In the genomic region with DNA sequence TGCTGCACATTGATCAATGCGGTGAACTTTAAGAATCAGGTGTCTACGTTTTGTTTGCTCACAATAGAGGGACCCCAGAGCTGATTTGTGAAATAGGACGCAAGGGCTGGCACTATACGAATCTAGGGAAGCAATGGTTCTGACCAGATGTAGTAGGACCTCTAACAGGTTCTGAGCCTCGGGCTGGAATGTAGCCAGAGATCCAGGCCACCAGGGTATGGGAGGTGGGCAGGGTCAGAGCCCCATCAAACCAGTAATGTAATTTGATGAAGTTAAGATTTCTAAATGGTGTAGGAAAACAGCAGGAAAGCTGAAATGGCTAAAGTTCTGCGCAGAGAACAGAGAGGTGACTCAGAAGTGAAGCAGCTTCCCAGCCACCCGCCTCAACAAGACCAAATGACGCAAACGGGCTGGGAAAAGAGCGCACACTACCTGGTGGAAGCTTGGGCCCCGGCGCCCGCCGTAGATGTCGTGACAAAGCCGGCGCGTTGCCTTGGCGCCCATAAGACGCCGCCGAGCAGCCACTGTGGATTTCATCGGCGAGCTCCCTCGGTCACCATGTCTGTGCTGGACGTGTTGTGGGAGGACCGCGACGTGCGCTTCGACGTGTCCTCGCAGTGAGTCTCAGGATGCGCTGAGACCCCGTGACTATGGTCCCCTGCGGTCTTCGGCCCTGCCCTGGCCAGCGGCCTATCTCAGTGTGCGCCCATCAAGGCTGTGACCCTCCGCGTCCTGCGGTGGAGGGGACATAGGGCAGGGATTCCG, we compare ENCODE assay signal across 8 mouse cellular contexts. TPM values are rescaled to one million over a fixed set of nuclear protein-coding genes. Genes with fewer than 3 reads are reported as not detected.
A peak's percentile ranks its signal among the peaks of the same experiment; 100 is the strongest.
DNase-seq lines count a peak whose midpoint lies in the region; ATAC-seq and TF ChIP-seq lines count a peak whose summit lies in the region.

Gene Bbs5 (plus strand): TSS at position 446 of the 765 bp plus-strand sequence.

- peak; percentile 37; the same call in 1 of the 2 replicates for TF ChIP-seq POLR2A in CH12.LX (IDR thresholded peaks at IDR 0.05; ENCODE audit: low read depth, low read length)

- intact Hi-C loops in heart, postnatal 10 days (cut with DNase I) = no loop called here

- peaks cover 0 to 5% of the 10 kb centered on the region in 2 experiments; a peak in 1 of 4 replicates for H3K4me1 ChIP-seq in CH12.LX (ENCODE audit: control insufficient read depth in 1 of 2, insufficient read depth in 2 of 2)
- peaks cover 9% of the 10 kb centered on the region for H3K4me1 ChIP-seq in forebrain, embryonic 12.5 days
- peaks cover 10% of the 10 kb centered on the region for H3K4me1 ChIP-seq in neural tube, embryonic 15.5 days

- peak within 1 kb of the TSS; percentile 51 for H3K4me2 ChIP-seq in CH12.LX (ENCODE audit: insufficient read depth, low read depth, poor library complexity, severe bottlenecking)
- H3K4me2 ChIP-seq in forebrain, embryonic 12.5 days = peak within 1 kb of the TSS; percentile 73
- H3K4me2 ChIP-seq in neural tube, embryonic 15.5 days = peak within 1 kb of the TSS; percentile 73

- no peak for TF ChIP-seq EP300 in CH12.LX (IDR thresholded peaks at IDR 0.05; ENCODE audit: low read length)

- in situ Hi-C loops in CH12.LX (cut with MboI; ENCODE audit: low pct_ligation_motif_present, low pct_unique_long_range_greater_than_20kb, low sequenced_read_pairs) = loop anchor here (25.0 kb wide), 1 partner anchor 140 kb away; the partner anchor contains the start of genes Ccdc173 and Phospho2

- dilution Hi-C loops in CH12.LX (cut with MboI; ENCODE audit: extremely low pct_ligation_motif_present, extremely low pct_unique_long_range_greater_than_20kb, low sequenced_read_pairs) = no loop called here

- no peaks in the 10 kb centered on the region for H3K27me3 ChIP-seq in CH12.LX (replicated peaks)
- no peaks in the 10 kb centered on the region for H3K27me3 ChIP-seq in forebrain, embryonic 12.5 days
- H3K27me3 ChIP-seq in neural tube, embryonic 15.5 days (replicated peaks) = no peaks in the 10 kb centered on the region

- no peaks in the 10 kb centered on the region for H3K79me2 ChIP-seq in CH12.LX (replicated peaks; ENCODE audit: control insufficient read depth, extremely low read depth, insufficient read depth, poor library complexity, severe bottlenecking)

- no peak for TF ChIP-seq CTCF in CH12.LX (conservative IDR thresholded peaks at IDR 0.05 in 1 of 2, IDR thresholded peaks at IDR 0.05 in 1 of 2; ENCODE audit: low read depth in 2 of 2, low read length in 2 of 2)

- H3K9ac ChIP-seq in CH12.LX (ENCODE audit: insufficient read depth, low read depth) = peak within 1 kb of the TSS; percentile 27
- peak within 1 kb of the TSS; percentile 77 for H3K9ac ChIP-seq in forebrain, embryonic 12.5 days
- H3K9ac ChIP-seq in neural tube, embryonic 15.5 days (replicated peaks) = peak within 1 kb of the TSS; percentile 72

- no peaks in the 10 kb centered on the region for H3K36me3 ChIP-seq in CH12.LX (replicated peaks in 1 of 2; ENCODE audit: control insufficient read depth in 1 of 2, insufficient read depth in 1 of 2, low read length in 1 of 2)
- H3K36me3 ChIP-seq in forebrain, embryonic 12.5 days (replicated peaks) = no peaks in the 10 kb centered on the region
- H3K36me3 ChIP-seq in neural tube, embryonic 15.5 days = 0 out of 2 replicates have a peak, but pooled peaks cover under 1% of the 10 kb centered on the region

- H3K27ac ChIP-seq in CH12.LX (ENCODE audit: insufficient read depth, low read depth) = no peak within 1 kb of the TSS
- no peak within 1 kb of the TSS for H3K27ac ChIP-seq in forebrain, embryonic 12.5 days
- H3K27ac ChIP-seq in neural tube, embryonic 15.5 days (replicated peaks) = peak within 1 kb of the TSS; percentile 54

- peak; percentile 91 for ATAC-seq in forebrain, embryonic 12.5 days (ENCODE audit: low FRiP score)
- ATAC-seq in neural tube, embryonic 15.5 days (ENCODE audit: low FRiP score) = peak; percentile 92

- peak within 1 kb of the TSS; percentile 64 to 98 (median 74) for H3K4me3 ChIP-seq in CH12.LX (replicated peaks in 1 of 3; ENCODE audit: low read depth in 2 of 3, low read length in 2 of 3, poor library complexity in 1 of 3)
- peak within 1 kb of the TSS; percentile 84 for H3K4me3 ChIP-seq in forebrain, embryonic 12.5 days (replicated peaks)
- peak within 1 kb of the TSS; percentile 74 for H3K4me3 ChIP-seq in neural tube, embryonic 15.5 days (replicated peaks)

- no peaks in the 10 kb centered on the region for H3K9me3 ChIP-seq in CH12.LX (replicated peaks; ENCODE audit: low read length)
- H3K9me3 ChIP-seq in forebrain, embryonic 12.5 days = no peaks in the 10 kb centered on the region
- H3K9me3 ChIP-seq in neural tube, embryonic 15.5 days (replicated peaks) = no peaks in the 10 kb centered on the region

- no peak for TF ChIP-seq RAD21 in CH12.LX (IDR thresholded peaks at IDR 0.05; ENCODE audit: low read depth, low read length)

- DNase-seq in CH12.LX (ENCODE audit: extremely low read depth) = peak; percentile 65
- DNase-seq in c-Kit-positive CD71-negative TER-119-negative erythroid progenitor cells, embryonic 14.5 days (ENCODE audit: low read depth) = peak; percentile 71
- DNase-seq in heart, postnatal 10 days = peak; percentile 92 to 94
- DNase-seq in layer of hippocampus, adult 11-12 months (ENCODE audit: low spot score) = peak; percentile 94
- DNase-seq in lung, adult 18-20 months = peak; percentile 91 to 93
- peak; percentile 88 for DNase-seq in testis, postnatal 14 days (ENCODE audit: low spot score)

- 4% methylated on average over 43 of the region's 43 CpGs for WGBS in forebrain, embryonic 12.5 days
- 3% methylated on average over 43 of the region's 43 CpGs for WGBS in neural tube, embryonic 15.5 days

TF ChIP-seq in CH12.LX, 34 proteins besides CTCF, POLR2A, EP300 and RAD21:
- TF ChIP-seq TCF12 (IDR thresholded peaks at IDR 0.05; ENCODE audit: low read depth, low read length) = peak; percentile 39; the same call in 1 of the 2 replicates
- TF ChIP-seq SIN3A (IDR thresholded peaks at IDR 0.05; ENCODE audit: low read length) = peak; percentile 95
- no peak for TF ChIP-seq UBTF (IDR thresholded peaks at IDR 0.05; ENCODE audit: low read depth, low read length)
- TF ChIP-seq CHD2 (IDR thresholded peaks at IDR 0.05; ENCODE audit: low read length) = no peak
- TF ChIP-seq MAX (IDR thresholded peaks at IDR 0.05; ENCODE audit: low read length) = no peak
- no peak for TF ChIP-seq PAX5 (IDR thresholded peaks at IDR 0.05; ENCODE audit: low read length)
- peak; percentile 32; the same call in 1 of the 2 replicates for TF ChIP-seq NELFE (IDR thresholded peaks at IDR 0.05; ENCODE audit: low read depth, low read length)
- peak; percentile 62; the same call in 1 of the 2 replicates for TF ChIP-seq ELF1 (IDR thresholded peaks at IDR 0.05; ENCODE audit: low read depth, low read length)
- peak; percentile 76 for TF ChIP-seq HCFC1 (IDR thresholded peaks at IDR 0.05; ENCODE audit: low read depth, low read length)
- TF ChIP-seq ZNF384 (IDR thresholded peaks at IDR 0.05; ENCODE audit: low read depth, low read length) = no peak
- no peak for TF ChIP-seq TBP (conservative IDR thresholded peaks at IDR 0.05; ENCODE audit: low read depth, low read length)
- peak; percentile 91 for TF ChIP-seq MXI1 (IDR thresholded peaks at IDR 0.05; ENCODE audit: low read depth, low read length)
- TF ChIP-seq USF2 (conservative IDR thresholded peaks at IDR 0.05; ENCODE audit: low read depth, low read length) = no peak
- TF ChIP-seq ZKSCAN1 (IDR thresholded peaks at IDR 0.05; ENCODE audit: borderline replicate concordance, low read depth, low read length) = no peak
- no peak for TF ChIP-seq CHD1 (IDR thresholded peaks at IDR 0.05; ENCODE audit: low read depth, low read length)

RNA-seq across cellular contexts. Expression of gene Bbs5, which starts in this region (rescaled TPM):
- 5.0 and 5.4 TPM in 2 replicates for total RNA-seq in CH12.LX (2012; rRNA removed)
- 8.1 and 9.1 TPM in 2 replicates for total RNA-seq in CH12.LX (2014; rRNA removed)
- 6.7 and 9.1 TPM in 2 replicates for polyA plus RNA-seq in CH12.LX (2012; ENCODE audit: insufficient read length, low read depth)
- 15.9 and 16.8 TPM in 2 replicates for polyA plus RNA-seq in forebrain, embryonic 12.5 days (2016; fragmentation: Nextera tagmentation; extraction: Ambion mirVana)
- 1 to 10 TPM; 5.6 to 5.7 TPM for total RNA-seq in heart, postnatal 10 days (2021)
- polyA plus RNA-seq in neural tube, embryonic 15.5 days (2015; fragmentation: Nextera tagmentation; extraction: Ambion mirVana) = 23.9 and 26.0 TPM in 2 replicates

Comparison
In these comparisons a context has a peak if more than half of its experiments do, and no peak if none do; other contexts are left out.
1. H3K9ac ChIP-seq: peak in every context shown above with its lines; median percentile 77 in forebrain, embryonic 12.5 days; 72 in neural tube, embryonic 15.5 days; 27 in CH12.LX.